Mouse (Mus musculus) G1E-ER4 (cell line): ENCODE results near the gene Celf2. TPM values are rescaled to one million over a fixed set of nuclear protein-coding genes. Genes with fewer than 3 reads are reported as not detected.

Experiments
- GATA1 ChIP-seq: IDR thresholded peaks from one replicate; pipeline ENCODE4 v1.8.0; 2012; ENCODE audit warnings: low read length, inconsistent platforms
- polyA plus RNA-seq: library from polyadenylated mRNA; stranded (reverse); fragments of >175 nt; gene quantifications from 2 replicates; pipeline ENCODE4 v1.2.3, GENCODE M21; 2012

Gene Celf2
- polyA plus RNA-seq, 1 experiment, result 0.32 TPM

- TF ChIP-seq GATA1, result no peak
Measured at GRCm38 (mm10) chr2:6633115-6633514, 876.2 kb downstream of the Celf2 start.

GRCm38 (mm10) chr2:6623802-6624201 is 885.6 kb downstream of the Celf2 start:
- no peak for TF ChIP-seq GATA1

GRCm38 (mm10) chr2:6622082-6622481 is 887.3 kb downstream of the Celf2 start:
- TF ChIP-seq GATA1, result no peak

- TF ChIP-seq GATA1, result no peak
Measured at GRCm38 (mm10) chr2:6618856-6619255, 890.5 kb downstream of the Celf2 start.

GRCm38 (mm10) chr2:6618450-6618849 is 890.9 kb downstream of the Celf2 start:
- TF ChIP-seq GATA1, result no peak

- no peak for TF ChIP-seq GATA1
Measured at GRCm38 (mm10) chr2:6604347-6604746, 905.0 kb downstream of the Celf2 start.

- no peak for TF ChIP-seq GATA1
Measured at GRCm38 (mm10) chr2:6603880-6604279, 905.5 kb downstream of the Celf2 start.

- TF ChIP-seq GATA1, result no peak
Measured at GRCm38 (mm10) chr2:6602163-6602562, 907.2 kb downstream of the Celf2 start.

- TF ChIP-seq GATA1, result no peak
Measured at GRCm38 (mm10) chr2:6598879-6599167, 910.5 kb downstream of the Celf2 start.

GRCm38 (mm10) chr2:6598124-6598878 is 911.1 kb downstream of the Celf2 start:
- no peak for TF ChIP-seq GATA1

GRCm38 (mm10) chr2:6594736-6595135 is 914.6 kb downstream of the Celf2 start:
- no peak for TF ChIP-seq GATA1

GRCm38 (mm10) chr2:6594160-6594559 is 915.2 kb downstream of the Celf2 start:
- no peak for TF ChIP-seq GATA1

GRCm38 (mm10) chr2:6593739-6594138 is 915.6 kb downstream of the Celf2 start:
- no peak for TF ChIP-seq GATA1

- no peak for TF ChIP-seq GATA1
Measured at GRCm38 (mm10) chr2:6586122-6586681, 923.2 kb downstream of the Celf2 start.

- TF ChIP-seq GATA1, result no peak
Measured at GRCm38 (mm10) chr2:6585069-6585754, 924.2 kb downstream of the Celf2 start.

GRCm38 (mm10) chr2:6582711-6583110 is 926.7 kb downstream of the Celf2 start:
- TF ChIP-seq GATA1, result no peak

- no peak for TF ChIP-seq GATA1
Measured at GRCm38 (mm10) chr2:6580066-6580465, 929.3 kb downstream of the Celf2 start.
